Mouse (Mus musculus) brown adipose tissue, adult 24 weeks (tissue): ENCODE results near the gene Slc10a7. TPM values are rescaled to one million over a fixed set of nuclear protein-coding genes. Genes with fewer than 3 reads are reported as not detected.

Source experiments
- H3K27ac ChIP-seq: fragments of 200-500 bp; replicated peaks from 2 replicates; pipeline ENCODE4 v1.5.1; 2012; ENCODE audit warnings: low read depth, mild to moderate bottlenecking, low read length
- H3K4me1 ChIP-seq: fragments of 200-500 bp; 2 replicates; pipeline ENCODE4 v1.6.1; 2012; ENCODE audit warnings: low read length, mixed read lengths; ENCODE audit not compliant: control insufficient read depth, insufficient read depth, insufficient read length
- H3K4me3 ChIP-seq: fragments of 200-500 bp; 2 replicates; pipeline ENCODE4 v1.5.1; 2012; ENCODE audit warnings: low read depth, mild to moderate bottlenecking, low read length, moderate library complexity; ENCODE audit not compliant: insufficient read depth
- polyA plus RNA-seq: library from polyadenylated mRNA; stranded (reverse); fragments of >200 nt; gene quantifications from 2 replicates; pipeline ENCODE4 v1.2.4, GENCODE M21; 2012; ENCODE audit not compliant: missing spikeins, insufficient read depth, insufficient read length

Gene Slc10a7
- polyA plus RNA-seq, 1 experiment = 5.3 TPM

GRCm38 (mm10) chr8:78626632-78627031, 117.5 kb downstream of the Slc10a7 start:
- Histone ChIP-seq H3K4me3 (no peak overlapping the region), H3K27ac (peak overlapping the region; percentile 35), H3K4me1 (peaks cover 26% of the 10 kb centered on the region)

- Histone ChIP-seq H3K4me1 (peaks cover 24% of the 10 kb centered on the region), H3K27ac (no peak overlapping the region), H3K4me3 (no peak overlapping the region)
Observed at GRCm38 (mm10) chr8:78627793-78628192, 118.6 kb downstream of the Slc10a7 start.

- no peak overlapping the region for H3K4me3 ChIP-seq
- H3K27ac ChIP-seq = peak overlapping the region; percentile 13; the same call in 1 of the 2 replicates
- H3K4me1 ChIP-seq = peaks cover 17% of the 10 kb centered on the region
Observed at GRCm38 (mm10) chr8:78630414-78631164, 121.4 kb downstream of the Slc10a7 start.

GRCm38 (mm10) chr8:78633012-78633411, 123.9 kb downstream of the Slc10a7 start:
- Histone ChIP-seq H3K27ac (no peak overlapping the region), H3K4me3 (no peak overlapping the region)

GRCm38 (mm10) chr8:78634018-78634417, 124.9 kb downstream of the Slc10a7 start:
- no peak overlapping the region for H3K27ac ChIP-seq
- H3K4me3 ChIP-seq = no peak overlapping the region
- H3K4me1 ChIP-seq = peaks cover 8% of the 10 kb centered on the region; the same call in 1 of the 2 replicates

More at GRCm38 (mm10) chr8:78633012-78633411, 123.9 kb downstream of the Slc10a7 start:
- peaks cover 10% of the 10 kb centered on the region for H3K4me1 ChIP-seq

- Histone ChIP-seq H3K27ac (no peak overlapping the region), H3K4me1 (peaks cover 8% of the 10 kb centered on the region; the same call in 1 of the 2 replicates), H3K4me3 (no peak overlapping the region)
Observed at GRCm38 (mm10) chr8:78634523-78635240, 125.5 kb downstream of the Slc10a7 start.

- H3K4me1 ChIP-seq = peaks cover 4% of the 10 kb centered on the region; the same call in 1 of the 2 replicates
- no peak overlapping the region for H3K27ac ChIP-seq
- no peak overlapping the region for H3K4me3 ChIP-seq
Observed at GRCm38 (mm10) chr8:78635241-78635771, 126.2 kb downstream of the Slc10a7 start.

GRCm38 (mm10) chr8:78641919-78642318, 132.8 kb downstream of the Slc10a7 start:
- H3K4me3 ChIP-seq = no peak overlapping the region
- no peaks in the 10 kb centered on the region for H3K4me1 ChIP-seq
- H3K27ac ChIP-seq = no peak overlapping the region

GRCm38 (mm10) chr8:78642376-78642775, 133.2 kb downstream of the Slc10a7 start:
- Histone ChIP-seq H3K27ac (no peak overlapping the region), H3K4me3 (no peak overlapping the region), H3K4me1 (no peaks in the 10 kb centered on the region)

- 0 out of 2 replicates have a peak, but pooled peaks cover 3% of the 10 kb centered on the region for H3K4me1 ChIP-seq
- no peak overlapping the region for H3K4me3 ChIP-seq
- H3K27ac ChIP-seq = no peak overlapping the region
Observed at GRCm38 (mm10) chr8:78647000-78647656, 138.0 kb downstream of the Slc10a7 start.

GRCm38 (mm10) chr8:78647846-78648245, 138.7 kb downstream of the Slc10a7 start:
- no peak overlapping the region for H3K27ac ChIP-seq
- H3K4me1 ChIP-seq = 0 out of 2 replicates have a peak, but pooled peaks cover 3% of the 10 kb centered on the region
- H3K4me3 ChIP-seq = no peak overlapping the region

GRCm38 (mm10) chr8:78648918-78649317, 139.8 kb downstream of the Slc10a7 start:
- Histone ChIP-seq H3K27ac (no peak overlapping the region), H3K4me1 (0 out of 2 replicates have a peak, but pooled peaks cover 3% of the 10 kb centered on the region), H3K4me3 (no peak overlapping the region)

GRCm38 (mm10) chr8:78651670-78652069, 142.5 kb downstream of the Slc10a7 start:
- Histone ChIP-seq H3K4me3 (no peak overlapping the region), H3K27ac (no peak overlapping the region), H3K4me1 (0 out of 2 replicates have a peak, but pooled peaks cover 3% of the 10 kb centered on the region)

GRCm38 (mm10) chr8:78655351-78656045, 146.4 kb downstream of the Slc10a7 start:
- H3K4me1 ChIP-seq = no peaks in the 10 kb centered on the region
- H3K27ac ChIP-seq = no peak overlapping the region
- no peak overlapping the region for H3K4me3 ChIP-seq
